Mouse (Mus musculus): ENCODE measurements around the gene Adarb2.
A peak's percentile ranks its signal among the peaks of the same experiment; 100 is the strongest.

Gene Adarb2

DNA sequence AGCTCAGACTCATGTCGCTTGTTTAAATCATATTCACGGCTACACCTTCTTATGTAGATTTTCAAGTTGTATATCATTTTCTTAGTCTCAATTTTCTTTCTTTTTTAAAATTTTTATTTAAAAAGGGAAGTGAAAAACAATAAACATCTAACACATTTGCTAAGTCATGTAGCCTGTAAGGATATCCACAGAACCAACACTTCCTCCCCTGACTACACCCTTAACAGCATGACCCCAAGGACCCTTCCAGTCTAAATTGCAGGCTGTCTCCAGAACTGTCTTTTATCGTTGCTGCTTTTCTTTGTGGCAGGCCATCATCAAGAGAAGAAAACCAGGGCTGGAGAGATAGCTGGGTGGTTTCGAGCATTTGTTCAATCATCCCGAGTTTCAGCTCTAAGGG lies 474.5 kb downstream of the Adarb2 start:
- ATAC-seq (ENCODE audit: low TSS enrichment): no peak

GRCm38 (mm10) chr13:8680470-8681129 lies 477.9 kb downstream of the Adarb2 start:
- ATAC-seq (ENCODE audit: low TSS enrichment): no peak

GRCm38 (mm10) chr13:8691448-8691847 lies 488.8 kb downstream of the Adarb2 start:
- ATAC-seq (ENCODE audit: low TSS enrichment): no peak

DNA sequence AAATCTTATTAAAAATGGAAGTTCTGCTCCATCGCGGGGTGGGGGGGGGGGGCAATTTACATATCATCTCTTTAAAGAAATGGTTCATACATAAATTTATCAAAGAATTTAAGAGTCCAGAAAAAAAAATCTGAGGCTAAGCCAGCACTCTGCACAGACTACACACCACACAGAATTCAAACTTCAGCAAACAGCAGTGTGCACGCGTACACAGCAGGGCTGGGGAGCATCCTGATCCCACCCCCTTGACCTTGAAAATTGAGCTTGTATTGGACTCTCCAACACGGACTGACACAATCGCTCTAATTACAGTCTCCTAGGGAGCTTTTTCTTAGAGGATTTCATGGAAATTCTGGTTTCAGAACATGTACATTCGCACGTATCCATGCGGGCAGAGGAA lies 490.1 kb downstream of the Adarb2 start:
- ATAC-seq (ENCODE audit: low TSS enrichment): peak; percentile 39; the same call in 1 of the 2 replicates

GRCm38 (mm10) chr13:8698451-8698850 lies 495.8 kb downstream of the Adarb2 start:
- ATAC-seq (ENCODE audit: low TSS enrichment): no peak

GRCm38 (mm10) chr13:8699831-8700230 lies 497.2 kb downstream of the Adarb2 start:
- no peak for ATAC-seq (ENCODE audit: low TSS enrichment)

DNA sequence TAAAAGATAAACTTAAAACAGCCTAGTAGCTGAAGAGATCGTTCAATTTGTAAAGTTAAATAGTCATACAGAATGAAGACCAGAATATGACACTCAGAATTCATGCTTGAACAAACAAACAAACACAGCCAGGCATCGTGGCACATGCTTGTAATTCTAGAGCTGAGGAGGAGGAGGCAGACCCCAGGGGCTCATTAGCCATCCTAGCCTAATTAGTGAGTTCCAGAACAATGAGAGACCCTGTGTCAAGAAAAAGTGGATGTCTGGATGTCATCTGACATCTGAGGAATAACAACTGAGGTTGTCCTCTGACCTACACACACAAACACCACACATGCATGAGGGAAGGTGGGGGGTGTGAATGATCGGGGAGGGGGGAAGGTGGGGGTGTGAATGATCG lies 498.3 kb downstream of the Adarb2 start:
- no peak for ATAC-seq (ENCODE audit: low TSS enrichment)

DNA sequence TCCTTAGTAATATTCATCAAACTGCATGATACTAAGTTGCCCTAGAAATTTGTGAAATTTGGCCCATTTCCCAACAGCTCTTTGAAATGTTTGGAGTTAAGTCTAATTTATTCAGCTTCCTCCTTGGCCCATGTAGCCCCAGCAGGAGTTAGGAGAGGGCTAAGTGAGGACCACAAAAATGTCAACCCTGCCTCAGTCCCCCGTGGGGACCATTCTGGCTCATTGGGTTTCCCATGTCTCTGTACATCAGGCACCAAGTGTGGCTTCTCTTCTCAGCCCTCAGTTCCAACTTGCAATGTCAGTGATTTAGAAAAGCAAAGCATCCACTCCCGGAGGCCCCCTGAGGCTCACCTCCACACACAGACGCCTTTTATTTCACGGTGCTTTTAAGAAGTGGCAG lies 502.6 kb downstream of the Adarb2 start:
- ATAC-seq (ENCODE audit: low TSS enrichment): no peak

DNA sequence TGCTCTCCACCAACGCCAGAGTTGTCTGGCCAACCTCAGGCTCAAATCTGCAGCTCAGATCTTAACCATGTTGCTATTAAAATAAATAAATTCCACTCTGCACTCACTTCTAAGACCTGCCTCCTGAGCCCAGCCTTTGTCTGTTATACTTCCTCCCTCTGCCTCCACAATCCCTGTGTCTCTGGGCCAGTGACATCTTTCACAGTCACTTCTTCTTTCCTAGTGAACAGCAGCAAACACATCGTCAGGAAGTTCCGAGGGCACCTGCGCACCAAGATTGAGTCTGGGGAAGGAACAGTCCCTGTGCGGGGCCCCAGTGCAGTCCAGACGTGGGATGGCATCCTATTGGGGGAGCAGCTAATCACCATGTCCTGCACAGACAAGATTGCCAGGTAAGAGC lies 510.7 kb downstream of the Adarb2 start:
- ATAC-seq (ENCODE audit: low TSS enrichment): no peak

DNA sequence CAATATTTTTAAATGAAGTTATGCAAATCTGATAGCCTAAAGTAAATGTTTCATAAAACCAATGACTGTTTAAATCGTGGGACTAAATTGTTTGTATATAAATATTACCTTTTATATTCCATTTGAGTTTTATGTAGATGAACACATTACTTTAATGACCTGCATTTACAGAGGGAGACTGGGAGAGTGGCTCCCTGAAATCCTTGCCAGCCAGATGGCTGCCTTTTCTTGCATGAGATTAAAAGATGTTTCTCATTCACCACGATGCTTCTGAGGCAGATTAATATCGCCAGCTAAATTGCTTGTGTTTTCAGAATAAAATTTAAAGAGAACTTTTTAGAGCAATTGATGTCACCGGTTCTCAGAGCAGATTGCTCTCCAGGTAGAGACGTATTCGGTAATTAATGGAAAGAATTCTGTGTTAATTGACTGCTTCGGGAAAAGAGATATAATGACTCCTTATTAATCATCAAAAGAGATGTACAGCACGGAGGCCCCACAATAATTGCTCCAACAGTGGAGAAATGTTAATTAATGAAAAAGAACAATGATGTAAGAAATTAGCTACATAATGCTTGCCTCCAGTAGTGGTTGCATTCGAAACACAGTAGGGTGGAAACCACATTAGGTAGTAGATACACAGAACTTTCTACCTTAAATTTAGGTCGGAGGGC lies 527.4 kb downstream of the Adarb2 start:
- ATAC-seq (ENCODE audit: low TSS enrichment): no peak

- ATAC-seq (ENCODE audit: low TSS enrichment): no peak
Observed at GRCm38 (mm10) chr13:8737139-8737865, 534.6 kb downstream of the Adarb2 start.

DNA sequence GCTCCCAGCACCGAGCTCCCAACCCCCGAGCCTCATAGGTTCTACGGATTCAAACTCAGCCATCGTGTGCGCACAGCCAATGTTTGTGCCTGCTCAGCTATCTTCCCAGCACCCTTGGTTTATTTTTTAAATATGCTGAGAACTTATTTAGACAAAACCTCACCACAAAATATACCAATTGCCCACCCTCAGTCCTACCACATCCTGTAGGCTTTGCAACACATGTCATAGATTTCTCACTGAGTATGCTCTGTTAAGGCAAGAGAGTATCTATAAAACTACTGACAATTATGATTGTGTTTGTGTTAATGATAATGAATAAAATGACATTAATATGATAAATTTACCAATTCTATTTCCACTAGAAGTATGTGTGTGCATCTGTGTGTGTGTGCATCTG lies 540.1 kb downstream of the Adarb2 start:
- no peak for ATAC-seq (ENCODE audit: low TSS enrichment)

GRCm38 (mm10) chr13:8744565-8744964 lies 541.9 kb downstream of the Adarb2 start:
- peak; percentile 65 for ATAC-seq (ENCODE audit: low TSS enrichment)

GRCm38 (mm10) chr13:8745596-8745995 lies 542.9 kb downstream of the Adarb2 start:
- ATAC-seq (ENCODE audit: low TSS enrichment): no peak

- 0 out of 2 replicates have a peak, but pooled peaks have one; percentile 7 for ATAC-seq (ENCODE audit: low TSS enrichment)
Observed at GRCm38 (mm10) chr13:8749451-8749850, 546.8 kb downstream of the Adarb2 start.

DNA sequence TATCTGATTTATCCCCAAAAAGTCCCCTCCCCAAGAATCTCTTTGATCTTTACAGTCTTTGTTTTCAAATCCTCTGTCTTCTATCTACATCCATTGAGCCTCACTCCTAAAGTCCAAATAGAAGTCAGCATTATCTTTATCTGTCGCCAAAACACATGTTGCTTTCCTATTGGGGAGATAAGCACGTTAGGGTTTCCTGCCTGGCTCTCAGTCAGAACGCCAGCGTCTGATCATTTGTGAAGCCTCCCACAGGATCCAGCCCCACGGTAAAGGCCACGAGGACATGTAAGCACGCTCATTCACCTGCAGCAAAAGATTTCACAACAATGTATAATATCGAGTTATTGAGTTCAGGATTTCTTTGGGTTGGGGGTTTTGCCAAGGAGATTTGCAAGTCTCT lies 558.3 kb downstream of the Adarb2 start:
- ATAC-seq (ENCODE audit: low TSS enrichment): no peak

- ATAC-seq (ENCODE audit: low TSS enrichment): no peak
Observed at GRCm38 (mm10) chr13:8769654-8770227, 567.1 kb downstream of the Adarb2 start.

DNA sequence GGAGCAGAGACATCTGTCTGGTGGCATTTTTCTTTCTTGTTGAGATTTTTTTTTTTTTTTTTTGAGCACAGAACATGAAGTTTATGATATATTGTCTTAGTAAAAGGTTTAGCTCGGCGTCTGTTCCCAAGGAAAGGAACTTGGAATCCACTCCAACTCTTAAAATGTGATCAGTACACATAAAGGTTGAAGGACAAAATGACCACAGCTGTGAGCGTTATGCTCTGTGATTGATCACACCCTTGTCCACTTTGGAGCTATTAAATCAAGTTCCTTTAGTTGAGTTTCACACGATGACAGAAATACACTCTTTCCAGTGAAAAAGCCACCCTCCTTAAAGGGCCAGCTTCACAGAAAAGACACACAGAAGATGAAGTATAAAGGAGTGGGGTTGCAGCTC lies 568.0 kb downstream of the Adarb2 start:
- no peak for ATAC-seq (ENCODE audit: low TSS enrichment)

DNA sequence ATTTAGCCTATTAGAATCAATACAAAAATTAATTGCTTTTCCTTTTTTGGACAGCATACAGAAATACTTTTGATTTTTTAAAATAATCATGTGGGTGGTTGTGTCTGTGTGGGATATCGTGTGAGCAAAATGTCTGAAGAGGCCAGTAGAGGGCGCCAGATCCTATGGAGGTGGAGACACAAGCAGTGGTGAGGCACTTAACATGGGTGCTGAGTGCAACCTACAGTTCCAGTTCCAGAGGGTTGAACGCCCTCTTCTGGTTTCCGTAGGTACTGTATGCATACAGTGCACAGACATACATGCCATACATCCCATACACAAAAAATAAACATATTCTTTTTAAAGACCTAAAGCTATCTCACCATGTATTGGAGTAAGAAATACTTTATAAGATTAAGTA lies 577.8 kb downstream of the Adarb2 start:
- no peak for ATAC-seq (ENCODE audit: low TSS enrichment)

GRCm38 (mm10) chr13:8782636-8783035 lies 580.0 kb downstream of the Adarb2 start:
- ATAC-seq (ENCODE audit: low TSS enrichment): no peak

DNA sequence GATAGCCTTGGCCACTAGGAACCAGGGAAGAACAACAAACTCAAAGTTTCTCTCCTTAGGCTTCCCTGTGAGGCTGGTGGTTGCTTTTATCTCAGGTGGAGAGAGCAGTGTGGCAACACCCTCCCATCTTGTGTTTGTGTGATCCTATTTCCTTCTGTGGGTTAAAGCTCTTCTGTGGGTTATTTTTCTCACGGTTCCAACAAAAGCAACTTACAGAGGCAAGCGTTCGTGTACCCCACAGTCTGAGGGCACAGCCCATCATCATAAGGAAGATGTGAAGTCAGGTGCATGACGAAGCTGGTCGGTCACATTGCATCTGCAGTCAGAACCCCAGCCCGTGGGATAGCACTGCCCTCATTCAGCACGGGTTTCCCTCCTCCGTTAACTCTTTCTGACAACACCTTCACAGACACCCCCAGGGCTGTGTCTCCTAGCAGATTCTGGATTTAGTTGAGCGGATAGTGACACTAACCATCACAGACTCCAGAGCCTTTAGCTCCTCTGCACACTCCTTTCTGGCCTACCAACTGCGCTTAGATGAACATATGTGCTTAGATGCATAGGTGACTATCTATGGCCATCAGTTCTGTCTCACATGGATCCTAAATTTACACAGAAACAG lies 581.1 kb downstream of the Adarb2 start:
- ATAC-seq (ENCODE audit: low TSS enrichment): peak; percentile 35

Measured in frontal cortex, adult (tissue).